Mouse (Mus musculus) 3134 (cell line): Measurements from ENCODE around the gene Grik1.

Source experiments
- DNase-seq: peaks from one replicate; pipeline ENCODE4 v3.0.0-alpha.2; 2011; ENCODE audit warnings: low spot score; ENCODE audit not compliant: insufficient read length; ENCODE audit errors: extremely low read depth

The Grik1 gene

DNA sequence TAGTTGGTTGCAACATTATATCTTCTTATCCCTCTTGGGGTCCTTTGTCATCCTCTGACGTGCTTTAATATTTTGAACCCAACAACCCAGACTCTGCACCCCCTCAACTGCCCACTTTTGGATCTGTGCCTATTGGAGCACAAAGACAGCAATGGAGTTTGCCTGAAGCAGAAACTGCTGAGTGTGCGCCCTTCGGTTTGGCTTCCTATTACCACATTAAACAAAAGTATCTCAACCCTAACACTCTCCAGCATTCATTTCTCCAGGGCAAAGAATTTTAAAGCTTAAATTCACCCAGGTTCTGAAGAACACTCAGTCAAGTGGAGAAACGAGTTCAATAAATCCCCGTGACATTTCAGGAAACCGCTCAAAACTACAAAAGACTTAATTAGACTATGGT, 318.2 kb downstream of the Grik1 start:
- no peak for DNase-seq

- no peak for DNase-seq
These were observed 320.1 kb downstream of the Grik1 start for GRCm38 (mm10) chr16:87969936-87970335.

GRCm38 (mm10) chr16:87961419-87961818, 328.6 kb downstream of the Grik1 start:
- no peak for DNase-seq

DNA sequence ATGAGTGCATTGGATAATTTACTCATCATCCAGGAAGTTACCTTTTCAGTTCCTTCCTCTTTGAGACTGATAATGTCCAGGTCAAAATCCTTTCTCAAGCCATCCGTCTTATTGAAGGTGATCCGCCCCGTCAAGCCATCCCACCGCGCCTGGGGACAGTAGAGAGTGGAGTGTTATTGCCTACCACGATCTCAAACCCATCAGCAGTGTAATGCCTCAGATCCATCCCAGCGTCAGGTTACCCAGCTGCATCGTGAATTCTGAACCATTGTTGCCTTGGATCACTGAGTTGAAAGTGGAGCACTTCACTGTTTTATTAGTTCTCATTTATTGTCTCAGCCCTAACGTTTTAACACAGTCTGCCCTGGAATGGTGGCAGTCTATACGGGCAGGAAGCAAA, 332.6 kb downstream of the Grik1 start:
- no peak for DNase-seq

DNA sequence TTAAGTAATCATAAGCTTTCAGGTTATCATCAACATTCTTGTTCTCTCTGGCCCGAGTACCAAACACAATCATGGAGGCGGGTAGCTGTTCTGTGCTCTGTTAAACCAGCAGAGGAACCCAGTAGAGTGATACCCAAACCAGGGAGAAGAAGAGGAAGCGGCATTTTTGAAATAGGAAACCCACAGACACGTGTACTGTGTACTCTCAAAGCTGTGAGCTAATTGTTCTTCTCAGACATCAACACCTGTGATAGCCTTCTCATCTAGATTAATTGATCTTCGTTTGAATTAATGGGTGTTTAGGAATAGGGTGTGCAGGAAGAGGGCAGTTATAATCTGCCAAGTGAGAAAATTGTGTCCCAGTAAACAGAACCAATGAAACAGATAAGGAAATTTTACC, 333.9 kb downstream of the Grik1 start:
- no peak for DNase-seq

DNA sequence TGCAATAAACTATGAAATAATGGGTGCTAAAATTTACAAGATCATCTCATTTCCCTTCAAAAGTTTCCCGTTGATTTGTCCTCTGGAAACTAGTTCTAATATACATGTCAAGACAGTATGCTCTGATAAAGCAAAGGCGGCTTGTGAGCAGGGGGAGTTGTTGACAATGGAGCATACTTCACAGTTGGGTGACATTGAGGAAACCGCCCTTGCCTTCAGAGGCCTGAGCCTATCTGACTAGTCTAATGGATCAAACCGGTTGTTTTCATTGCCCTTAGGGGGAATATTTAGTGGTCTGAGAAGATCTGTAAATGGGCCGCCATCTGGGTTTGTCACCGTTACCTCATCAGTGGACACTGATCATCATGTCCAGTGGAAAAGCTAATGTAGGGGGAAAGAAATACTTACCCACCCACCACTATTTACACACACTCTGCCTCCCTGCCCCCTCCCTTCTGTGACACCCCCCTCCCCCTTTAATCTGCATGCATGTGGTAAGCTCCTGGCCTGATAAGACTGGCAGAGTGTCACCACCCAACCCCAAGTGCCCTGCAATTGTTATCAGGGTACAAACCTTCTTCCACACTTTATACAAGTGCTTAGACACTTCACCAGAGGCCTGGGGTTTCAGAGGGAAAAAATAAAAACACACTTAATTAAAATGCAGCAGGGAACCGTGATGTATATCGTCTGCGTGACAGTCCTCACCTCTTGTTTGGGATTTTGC, 335.2 kb downstream of the Grik1 start:
- DNase-seq: no peak

GRCm38 (mm10) chr16:87953176-87953575, 336.9 kb downstream of the Grik1 start:
- DNase-seq: no peak

- no peak for DNase-seq
These were observed 340.2 kb downstream of the Grik1 start for GRCm38 (mm10) chr16:87949881-87950280.

DNA sequence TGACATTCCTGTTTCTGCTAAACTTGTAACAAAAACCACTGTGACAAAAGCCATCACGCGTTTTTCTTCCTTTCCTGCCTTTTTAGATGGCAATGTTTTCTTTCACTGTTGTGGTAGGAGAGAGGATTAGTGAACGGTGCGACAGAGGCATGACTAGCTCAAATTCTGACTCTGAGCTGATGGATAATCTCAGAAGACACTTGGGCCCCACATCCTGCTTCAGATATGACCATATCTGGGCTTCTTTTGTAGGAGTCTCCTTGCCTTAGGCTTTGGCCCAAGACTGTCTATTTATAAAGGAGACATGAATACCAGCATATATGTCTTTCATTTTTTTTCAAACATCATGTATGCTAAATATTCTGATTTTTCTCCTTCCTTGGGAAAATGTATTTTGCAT, 341.9 kb downstream of the Grik1 start:
- DNase-seq: no peak

DNA sequence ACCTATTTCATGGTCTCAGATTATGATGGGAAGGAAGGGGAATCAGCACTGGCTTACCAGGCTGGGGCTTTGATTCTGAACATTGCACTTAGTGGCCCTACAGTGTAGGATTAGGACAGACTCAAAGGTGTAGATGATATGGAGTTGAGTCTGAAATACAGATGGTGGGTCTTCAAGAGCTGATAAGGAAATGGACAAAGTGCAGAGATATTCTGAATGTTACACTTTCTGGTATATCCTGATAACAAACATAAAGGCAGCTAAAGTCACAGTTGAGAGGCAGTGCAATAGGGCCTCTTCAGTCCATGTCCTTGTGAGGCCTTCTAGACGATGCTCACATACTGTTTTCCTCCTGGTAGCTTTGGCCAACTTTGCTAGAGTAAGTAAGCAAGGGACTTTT, 345.7 kb downstream of the Grik1 start:
- no peak for DNase-seq

DNA sequence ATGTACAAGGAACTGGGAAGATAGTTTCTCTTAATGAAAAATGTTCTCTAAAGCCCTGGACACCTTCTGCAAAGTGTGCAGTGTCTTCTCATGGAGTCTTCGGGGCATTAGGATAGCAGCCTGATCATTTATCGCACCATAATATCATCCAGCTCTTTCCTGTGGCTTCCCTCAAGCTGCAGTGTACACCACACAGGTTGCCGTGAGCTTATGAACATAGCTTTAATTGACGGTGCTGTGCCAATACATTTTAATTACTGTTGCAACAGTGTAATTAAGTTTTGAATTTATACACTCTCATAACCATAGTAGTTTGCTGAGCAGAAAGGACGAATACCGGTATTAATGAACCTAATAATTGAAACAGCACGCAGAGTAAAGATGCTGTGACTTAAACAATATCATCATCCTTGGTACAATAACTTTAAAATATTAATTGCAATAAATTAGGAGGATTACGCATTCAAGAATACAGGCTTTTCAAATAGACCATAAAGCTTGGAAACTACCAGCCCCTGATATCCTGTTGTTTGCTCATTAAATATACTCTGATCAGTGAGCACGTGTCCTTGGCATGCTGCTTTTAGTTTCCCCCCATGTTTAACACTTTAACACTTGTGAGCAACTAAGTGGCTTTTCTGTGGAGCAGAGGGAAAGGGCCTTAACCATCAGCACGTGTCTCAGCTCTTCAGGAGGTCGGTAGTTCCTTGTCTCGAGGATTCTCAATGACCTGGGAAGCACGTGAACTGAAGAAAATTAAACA, 347.8 kb downstream of the Grik1 start:
- no peak for DNase-seq

DNA sequence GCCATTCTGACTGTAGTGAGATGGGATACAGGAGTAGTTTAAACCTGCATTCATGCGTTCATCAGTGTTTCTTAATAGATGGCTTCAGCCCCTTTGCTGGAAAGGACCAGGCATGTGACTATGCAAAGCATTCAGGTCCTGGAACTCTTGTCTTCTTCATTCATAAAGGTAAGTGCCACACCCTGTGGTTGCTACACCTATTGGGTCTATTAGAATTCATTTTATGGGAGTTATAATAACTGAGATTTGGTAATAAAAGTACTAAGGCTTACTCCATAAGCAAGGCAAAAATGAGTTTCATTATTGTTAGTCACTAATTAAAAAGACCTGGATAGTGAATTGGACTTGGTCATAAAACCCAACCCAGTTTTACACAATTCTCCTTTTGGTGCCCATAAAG, 355.4 kb downstream of the Grik1 start:
- DNase-seq: no peak

GRCm38 (mm10) chr16:87931358-87931757, 358.7 kb downstream of the Grik1 start:
- DNase-seq: no peak

GRCm38 (mm10) chr16:87930519-87930918, 359.5 kb downstream of the Grik1 start:
- no peak for DNase-seq

DNA sequence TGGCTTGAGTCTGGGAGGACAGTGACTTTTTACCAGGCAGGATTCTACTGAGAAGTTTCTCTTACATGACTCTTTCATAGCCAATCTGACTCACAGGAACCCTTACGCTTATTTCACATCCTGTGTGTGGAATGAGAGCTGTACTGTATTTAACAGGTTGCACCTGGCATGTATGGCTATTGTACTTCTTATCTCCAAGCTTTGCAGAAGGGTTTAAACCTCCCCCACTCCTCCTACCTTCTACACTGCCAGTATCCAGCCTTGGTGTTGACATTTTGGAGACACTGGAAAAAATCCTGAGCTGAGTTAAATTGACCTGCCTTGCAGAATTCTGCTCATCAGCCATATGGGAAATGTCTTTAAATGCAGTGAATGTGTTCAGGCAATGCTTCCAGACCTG, 361.4 kb downstream of the Grik1 start:
- DNase-seq: no peak

DNA sequence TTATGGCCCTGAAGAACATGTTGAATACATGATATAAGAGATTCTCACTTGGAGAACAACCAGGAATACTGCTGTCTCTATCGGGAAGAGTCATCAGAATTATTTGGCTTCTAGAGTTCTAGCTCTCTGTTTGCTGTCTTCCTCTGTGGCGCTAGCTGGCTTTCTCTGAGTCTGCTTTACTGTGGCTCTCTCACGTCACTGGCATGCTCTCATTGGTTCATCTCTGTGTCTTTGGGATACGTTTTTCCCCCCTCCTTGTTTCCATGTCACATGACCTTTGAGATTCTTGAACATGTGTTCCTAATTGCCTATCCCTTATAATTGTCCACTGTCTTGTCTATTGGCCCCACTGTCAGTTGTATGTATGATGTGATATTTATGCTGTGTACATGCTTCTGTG, 372.2 kb downstream of the Grik1 start:
- no peak for DNase-seq

GRCm38 (mm10) chr16:87917157-87917546, 372.9 kb downstream of the Grik1 start:
- no peak for DNase-seq

DNA sequence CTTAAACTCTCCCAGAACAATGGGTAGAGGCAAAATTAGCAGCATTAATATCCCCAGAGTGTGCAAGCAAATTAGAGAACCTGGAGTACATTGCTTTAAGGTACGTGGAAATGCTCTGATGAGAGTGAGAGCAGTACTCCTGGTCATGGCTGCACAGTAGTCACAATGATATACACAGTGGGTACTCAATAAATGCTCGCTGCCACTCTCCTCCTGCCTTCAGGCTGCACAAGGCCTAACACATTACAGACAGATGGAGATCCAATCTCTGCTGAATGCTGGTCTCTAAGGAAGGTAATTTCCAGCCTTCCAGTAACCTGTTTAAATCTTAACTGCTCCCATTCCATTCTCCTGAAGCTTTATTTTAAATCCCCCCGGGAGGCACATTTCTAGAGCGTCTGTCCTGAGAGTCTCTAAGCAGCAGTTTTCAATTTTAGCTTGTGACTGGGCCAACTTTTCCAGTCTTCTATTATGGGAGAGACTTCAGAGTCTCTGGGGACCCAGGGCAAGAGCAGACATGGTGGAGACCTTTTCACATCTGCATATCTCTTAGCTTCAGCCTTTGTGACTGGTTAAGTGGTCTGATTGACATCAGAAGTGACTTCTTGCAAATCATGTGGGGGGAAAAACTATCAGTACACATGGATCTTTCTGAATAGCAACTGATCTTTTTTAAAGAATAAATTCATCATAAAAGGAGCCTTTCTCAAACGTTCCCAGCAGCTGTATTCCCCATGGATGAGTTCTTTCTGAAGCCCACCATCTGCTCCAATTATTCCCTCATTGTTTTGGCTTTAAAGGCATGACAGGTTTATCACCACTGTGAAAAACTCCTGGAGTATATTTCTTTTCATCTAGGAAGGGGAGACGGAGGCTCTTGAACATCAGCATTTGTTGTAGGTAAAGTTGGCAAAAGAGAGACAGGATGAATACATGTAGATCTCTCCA, 373.6 kb downstream of the Grik1 start:
- DNase-seq: no peak

- no peak for DNase-seq
These were observed 374.9 kb downstream of the Grik1 start for GRCm38 (mm10) chr16:87915156-87915555.

DNA sequence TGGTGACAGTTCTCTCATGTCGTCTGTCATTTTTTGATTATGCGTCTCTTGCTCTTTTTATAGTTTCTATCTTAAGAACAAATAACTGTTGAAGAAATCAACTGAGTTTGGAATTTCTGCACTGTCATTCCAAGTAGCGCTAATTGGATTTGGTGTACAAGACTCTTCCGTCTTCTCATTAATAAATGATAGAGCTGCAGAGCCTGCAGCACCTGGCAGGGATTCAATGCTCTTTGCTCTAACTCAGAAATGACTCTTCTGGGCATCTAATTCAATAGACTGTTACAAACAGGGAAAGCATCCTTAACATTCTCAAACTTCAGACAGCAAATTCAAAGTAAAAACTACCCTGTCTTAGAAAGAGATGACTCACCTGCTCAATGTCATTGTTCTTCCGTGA, 376.3 kb downstream of the Grik1 start:
- no peak for DNase-seq

DNA sequence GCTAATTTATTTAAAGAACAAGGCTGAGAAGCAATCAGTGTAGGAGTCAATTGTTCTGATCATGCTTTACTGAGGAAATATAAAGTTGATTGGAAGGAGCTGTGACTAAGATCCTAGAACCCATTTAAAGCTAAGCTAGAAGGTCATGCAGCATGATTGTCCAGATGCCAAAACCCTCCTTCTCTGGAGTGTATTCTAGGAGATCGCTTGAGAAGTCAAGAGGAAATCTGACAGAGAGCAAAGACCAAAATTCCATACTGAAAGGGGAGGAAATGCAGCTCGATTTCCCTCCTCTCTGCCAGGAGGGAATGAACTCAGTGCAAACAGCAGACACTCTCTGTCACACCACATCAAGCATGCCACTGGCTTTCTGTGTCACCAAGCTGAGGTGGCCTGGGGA, 378.9 kb downstream of the Grik1 start:
- no peak for DNase-seq
